Comparison of ENCODE assay signal across 11 mouse cellular contexts in the genomic region with DNA sequence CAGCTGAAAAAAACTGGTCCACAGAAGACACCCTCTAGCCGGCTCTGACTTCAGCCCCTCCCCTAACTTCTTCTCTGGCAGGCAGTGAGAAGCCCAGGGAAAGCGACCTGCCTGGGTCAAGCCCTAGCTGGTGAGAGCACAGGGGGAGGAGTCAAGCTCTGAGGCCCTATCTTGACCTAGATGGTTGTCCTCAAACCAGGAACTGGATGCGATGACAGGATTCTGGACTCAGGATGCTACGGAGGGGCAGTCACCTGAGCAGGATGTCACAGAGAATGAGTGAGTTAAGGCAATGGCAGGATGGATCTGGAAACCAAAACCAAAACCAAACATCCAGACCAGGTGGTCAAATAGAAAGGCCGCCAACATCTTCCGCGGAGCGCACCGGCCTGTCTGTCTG. TPM values are rescaled to one million over a fixed set of nuclear protein-coding genes. Genes with fewer than 3 reads are reported as not detected.
DNase-seq lines count a peak whose midpoint lies in the region; ATAC-seq lines count a peak whose summit lies in the region.
"Had no signal": no experiment of that assay in that cellular context is flagged by ENCODE, and none has a peak within 500 bp of the region (broad histone marks: within the 10 kb centered on the region; RNA-seq: fewer than 3 reads in every experiment).

No protein-coding gene starts in this region.

- peak; percentile 68 for ATAC-seq in activated CD4-positive, CD25-positive, alpha-beta regulatory T cell, adult 4 months
- 0 out of 2 replicates have a peak, but pooled peaks have one; percentile 14 for ATAC-seq in erythroblast, adult 5-6 weeks (replicated peaks; ENCODE audit: low FRiP score, poor library complexity, severe bottlenecking)

- intact Hi-C loops in gastrocnemius, postnatal 14 days (cut with DNase I; ENCODE audit: low total_unique reads), result no loop called here

- DNase-seq in kidney, postnatal 25 days, result peak; percentile 82 to 92
- DNase-seq in lung, postnatal 36 days, result peak; percentile 70
- DNase-seq in heart, adult 8-10 months (ENCODE audit: low spot score), result no peak
- no peak for DNase-seq in adrenal gland, adult 2 months
- no peak for DNase-seq in gastrocnemius, postnatal 14 days
- DNase-seq: cerebellum, adult 11 months; midbrain, embryonic 14.5 days had no signal

RNA-seq across cellular contexts. Expression of a gene that starts 3.7 kb away (rescaled TPM):
- polyA plus RNA-seq in activated CD4-positive, CD25-positive, alpha-beta regulatory T cell, adult 4 months (2017; shearing (Covaris generic)), result 1 to 10 TPM; 4.8 to 5.0 TPM
- total RNA-seq in erythroblast, adult 5-6 weeks (2015; ENCODE audit: low replicate concordance), result not detected in 2 replicates
- not detected in 2 replicates for total RNA-seq in erythroblast, adult 5-6 weeks (2017; ENCODE audit: low replicate concordance)
- 1 to 10 TPM in 1 of 4 experiments, under 1 TPM in 3; 0.47 to 1.2 (median 0.53) TPM for total RNA-seq in heart, adult 8-10 months (2022)
- total RNA-seq in adrenal gland, adult 2 months (2021), result under 1 TPM; 0.46 to 0.59 TPM
- polyA plus RNA-seq in adrenal gland, adult 2 months (2012; rRNA removed), result 0.27 and 0.49 TPM in 2 replicates
- 1 to 10 TPM in 1 of 2 experiments, under 1 TPM in 1; 0.75 to 1.1 TPM for total RNA-seq in gastrocnemius, postnatal 14 days (2021)

RNA-seq across cellular contexts. Expression of a gene that starts 38.2 kb away (rescaled TPM):
- polyA plus RNA-seq in activated CD4-positive, CD25-positive, alpha-beta regulatory T cell, adult 4 months (2017; shearing (Covaris generic)), result not detected
- not detected in 2 replicates for total RNA-seq in erythroblast, adult 5-6 weeks (2015; ENCODE audit: low replicate concordance)
- total RNA-seq in erythroblast, adult 5-6 weeks (2017; ENCODE audit: low replicate concordance), result not detected in 2 replicates
- not detected for total RNA-seq in heart, adult 8-10 months (2022)
- not detected for total RNA-seq in adrenal gland, adult 2 months (2021)
- not detected in 2 replicates for polyA plus RNA-seq in adrenal gland, adult 2 months (2012; rRNA removed)
- total RNA-seq in gastrocnemius, postnatal 14 days (2021), result not detected
- total RNA-seq: left cerebral cortex, adult 18-20 months had no signal
- polyA plus RNA-seq: midbrain, embryonic 14.5 days; urinary bladder, adult 2 months had no signal

Comparison
In these comparisons a context has a peak if more than half of its experiments do, and no peak if none do; other contexts are left out.
1. DNase-seq: peak in kidney, postnatal 25 days (2 of 2) and lung, postnatal 36 days (single experiment); none in heart, adult 8-10 months (single experiment), adrenal gland, adult 2 months (single experiment) and gastrocnemius, postnatal 14 days (single experiment).